Mouse (Mus musculus) liver, embryonic 14.5 days (tissue): ENCODE results near the gene Capn9.

Experiments
- CTCF ChIP-seq: IDR thresholded peaks from 2 replicates; pipeline ENCODE4 v1.5.1; 2016; ENCODE audit warnings: antibody characterized with exemption, low read depth, control low read depth
- EP300 ChIP-seq: IDR thresholded peaks from 2 replicates; pipeline ENCODE4 v1.6.1; 2016; ENCODE audit warnings: antibody characterized with exemption, low read depth

DNA sequence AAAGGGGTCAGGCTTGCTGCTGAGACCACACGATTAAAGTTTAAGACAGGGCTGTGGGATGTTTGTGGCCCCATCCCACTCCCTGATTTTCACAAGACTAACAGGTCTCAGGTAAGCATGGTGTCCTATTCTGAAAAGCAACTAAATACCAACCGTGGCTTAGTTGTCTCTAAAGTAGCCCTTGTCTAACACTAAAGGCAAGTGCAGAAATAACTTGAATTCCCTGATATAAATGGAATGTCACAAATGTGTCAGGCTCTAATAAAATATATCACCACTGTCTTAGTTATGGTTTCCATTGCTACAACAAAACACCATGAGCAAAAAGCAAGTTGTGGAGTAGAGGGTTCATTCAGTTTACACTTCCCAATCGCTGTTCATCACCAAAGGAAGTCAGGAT is 88.5 kb downstream of the Capn9 start:
- TF ChIP-seq CTCF (no peak), EP300 (no peak)
